In the genomic region with DNA sequence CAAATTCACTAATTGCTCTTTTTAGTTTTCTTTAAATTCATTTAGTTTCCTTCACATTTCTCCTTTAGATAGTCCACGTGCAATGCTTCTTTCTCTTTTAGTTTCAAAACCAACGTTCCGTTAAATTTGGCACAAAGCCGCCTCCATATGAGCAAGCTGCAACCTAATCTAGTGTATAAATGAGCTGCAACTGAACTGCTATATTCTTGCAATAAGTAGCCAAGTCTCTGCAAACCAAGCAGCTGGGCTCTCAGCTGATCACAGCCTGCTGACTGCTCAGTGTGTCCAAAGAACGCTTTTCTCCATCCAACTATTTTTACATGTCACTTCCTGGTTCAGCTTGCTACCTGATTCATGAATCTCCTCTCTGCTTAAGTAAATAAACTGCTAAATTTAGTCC, we compare ENCODE assay signal across 10 mouse cellular contexts.
A peak's percentile ranks its signal among the peaks of the same experiment; 100 is the strongest.
DNase-seq lines count a peak whose midpoint lies in the region; ATAC-seq and TF ChIP-seq lines count a peak whose summit lies in the region.
"Had no signal": no experiment of that assay in that cellular context is flagged by ENCODE, and none has a peak within 500 bp of the region (broad histone marks: within the 10 kb centered on the region; RNA-seq: fewer than 3 reads in every experiment).

No protein-coding gene starts in this region.

- no peak overlapping the region for H3K9ac ChIP-seq in midbrain, embryonic 14.5 days (replicated peaks; ENCODE audit: low read length)
- H3K9ac ChIP-seq in forebrain, embryonic 15.5 days (replicated peaks), result no peak overlapping the region
- H3K9ac ChIP-seq: heart, embryonic 13.5 days; limb, embryonic 15.5 days had no signal

- no peak for TF ChIP-seq CTCF in gastrocnemius, adult 2 months (IDR thresholded peaks at IDR 0.05)

- H3K4me3 ChIP-seq in midbrain, embryonic 14.5 days (replicated peaks; ENCODE audit: low read depth, low read length), result no peak overlapping the region
- no peak overlapping the region for H3K4me3 ChIP-seq in midbrain, embryonic 10.5 days
- no peak overlapping the region for H3K4me3 ChIP-seq in forebrain, embryonic 15.5 days
- no peak overlapping the region for H3K4me3 ChIP-seq in gastrocnemius, adult 2 months
- H3K4me3 ChIP-seq: heart, embryonic 13.5 days; limb, embryonic 15.5 days had no signal

- no peak overlapping the region for H3K4me2 ChIP-seq in midbrain, embryonic 14.5 days (ENCODE audit: low read length)
- H3K4me2 ChIP-seq in forebrain, embryonic 15.5 days (replicated peaks), result no peak overlapping the region
- H3K4me2 ChIP-seq: heart, embryonic 13.5 days; limb, embryonic 15.5 days had no signal

- no peaks in the 10 kb centered on the region for H3K4me1 ChIP-seq in midbrain, embryonic 14.5 days (ENCODE audit: control insufficient read depth, insufficient read depth, low read length)
- no peaks in the 10 kb centered on the region for H3K4me1 ChIP-seq in midbrain, embryonic 10.5 days
- peaks cover 2% of the 10 kb centered on the region; the same call in 1 of the 2 replicates for H3K4me1 ChIP-seq in forebrain, embryonic 15.5 days
- H3K4me1 ChIP-seq: heart, embryonic 13.5 days; limb, embryonic 15.5 days had no signal

- H3K27ac ChIP-seq in midbrain, embryonic 14.5 days (replicated peaks; ENCODE audit: low read depth, low read length), result no peak overlapping the region
- no peak overlapping the region for H3K27ac ChIP-seq in midbrain, embryonic 10.5 days (replicated peaks)
- H3K27ac ChIP-seq in forebrain, embryonic 15.5 days (replicated peaks), result no peak overlapping the region
- no peak overlapping the region for H3K27ac ChIP-seq in gastrocnemius, adult 2 months
- H3K27ac ChIP-seq: heart, embryonic 13.5 days; limb, embryonic 15.5 days had no signal

- intact Hi-C loops in gastrocnemius, adult 2 months (cut with DNase I), result no loop called here

- no peak for ATAC-seq in midbrain, embryonic 14.5 days (ENCODE audit: low FRiP score, low TSS enrichment)
- ATAC-seq in forebrain, embryonic 15.5 days (replicated peaks), result peak; percentile 91

- H3K9me3 ChIP-seq in midbrain, embryonic 14.5 days (ENCODE audit: control insufficient read depth, low read length), result no peaks in the 10 kb centered on the region
- H3K9me3 ChIP-seq in midbrain, embryonic 10.5 days (replicated peaks), result no peaks in the 10 kb centered on the region
- H3K9me3 ChIP-seq in forebrain, embryonic 15.5 days, result no peaks in the 10 kb centered on the region
- H3K9me3 ChIP-seq: heart, embryonic 13.5 days; limb, embryonic 15.5 days had no signal

- WGBS in midbrain, embryonic 14.5 days, result 81% methylated on average over 5 of the region's 5 CpGs
- 86% methylated on average over 5 of the region's 5 CpGs for whole genome bisulfite sequencing in midbrain, embryonic 10.5 days
- WGBS in forebrain, embryonic 15.5 days, result 33% methylated on average over 5 of the region's 5 CpGs

- H3K27me3 ChIP-seq in midbrain, embryonic 14.5 days (ENCODE audit: control insufficient read depth, insufficient read depth, low read length), result no peaks in the 10 kb centered on the region
- H3K27me3 ChIP-seq in midbrain, embryonic 10.5 days (ENCODE audit: low read depth, poor library complexity, severe bottlenecking), result no peaks in the 10 kb centered on the region
- H3K27me3 ChIP-seq in forebrain, embryonic 15.5 days, result no peaks in the 10 kb centered on the region
- H3K27me3 ChIP-seq: heart, embryonic 13.5 days; limb, embryonic 15.5 days had no signal

- DNase-seq in midbrain, embryonic 14.5 days, result peak; percentile 25
- DNase-seq in midbrain, embryonic 10.5 days (ENCODE audit: low spot score), result no peak
- DNase-seq in layer of hippocampus, postnatal 36 days, result peak; percentile 28 to 40
- DNase-seq in right cerebral cortex, postnatal 4 days, result peak; percentile 16
- DNase-seq in embryo, embryonic 9.5 days (ENCODE audit: extremely low spot score), result no peak
- DNase-seq in gastrocnemius, adult 2 months, result no peak
- DNase-seq in urinary bladder, postnatal 4 days (ENCODE audit: low spot score in 2 of 2), result no peak

- H3K36me3 ChIP-seq in midbrain, embryonic 14.5 days (ENCODE audit: control insufficient read depth, insufficient read depth, low read length), result no peaks in the 10 kb centered on the region
- H3K36me3 ChIP-seq in midbrain, embryonic 10.5 days, result no peaks in the 10 kb centered on the region
- H3K36me3 ChIP-seq in forebrain, embryonic 15.5 days, result no peaks in the 10 kb centered on the region
- H3K36me3 ChIP-seq: heart, embryonic 13.5 days; limb, embryonic 15.5 days had no signal

Comparison
In these comparisons a context has a peak if more than half of its experiments do, and no peak if none do; other contexts are left out.
1. DNase-seq: peak in midbrain, embryonic 14.5 days (single experiment), layer of hippocampus, postnatal 36 days (2 of 2) and right cerebral cortex, postnatal 4 days (single experiment); none in midbrain, embryonic 10.5 days (single experiment), embryo, embryonic 9.5 days (single experiment), gastrocnemius, adult 2 months (single experiment) and urinary bladder, postnatal 4 days (0 of 2).